Mouse (Mus musculus) lung, embryonic 16.5 days (tissue): Measurements from ENCODE around the gene Eef1b2. TPM values are rescaled to one million over a fixed set of nuclear protein-coding genes. Genes with fewer than 3 reads are reported as not detected.

Source experiments
- ATAC-seq: fragments of 200-750 bp; cut with Nextera tagmentation; 2 replicates; pipeline ENCODE4 v1.8.0; 2017; ENCODE audit warnings: low read depth, mild to moderate bottlenecking, moderate library complexity
- H3K27ac ChIP-seq: fragments of 300-500 bp; sonication (generic); 2 replicates; pipeline ENCODE4 v1.5.1; 2014; ENCODE audit warnings: mild to moderate bottlenecking, control low read depth, low read length
- H3K27me3 ChIP-seq: fragments of 300-500 bp; sonication (generic); 2 replicates; pipeline ENCODE4 v1.6.1; 2014; ENCODE audit warnings: low read depth, low read length, mixed read lengths; ENCODE audit not compliant: control insufficient read depth, insufficient read depth
- H3K36me3 ChIP-seq: fragments of 300-500 bp; sonication (generic); 2 replicates; pipeline ENCODE4 v1.6.1; 2014; ENCODE audit warnings: low read length; ENCODE audit not compliant: control insufficient read depth, insufficient read depth
- H3K4me1 ChIP-seq: fragments of 300-500 bp; sonication (generic); replicated peaks from 2 replicates; pipeline ENCODE4 v1.6.1; 2014; ENCODE audit warnings: low read length, mixed read lengths; ENCODE audit not compliant: control insufficient read depth, insufficient read depth
- H3K4me2 ChIP-seq: fragments of 300-500 bp; sonication (generic); 2 replicates; pipeline ENCODE4 v1.6.1; 2014; ENCODE audit warnings: low read depth, low read length, control low read depth
- H3K4me3 ChIP-seq: fragments of 300-500 bp; sonication (generic); 2 replicates; pipeline ENCODE4 v1.5.1; 2014; ENCODE audit warnings: mild to moderate bottlenecking, low read length, control low read depth
- H3K9ac ChIP-seq: fragments of 300-500 bp; sonication (generic); 2 replicates; pipeline ENCODE4 v1.6.1; 2014; ENCODE audit warnings: low read length, control low read depth
- H3K9me3 ChIP-seq: fragments of 300-500 bp; sonication (generic); 2 replicates; pipeline ENCODE4 v1.6.1; 2016; ENCODE audit warnings: low read length; ENCODE audit not compliant: control insufficient read depth
- WGBS: fragments of 180-500 bp; shearing (Covaris S2); extraction: QIAGEN DNeasy Blood & Tissue Kit; methylation state at CpG from one replicate; pipeline ENCODE4 v1.1.7; 2014; 5-methylcytosine and 5-hydroxymethylcytosine counted together
- microRNA-seq: library from miRNA; unstranded; fragments of <30 nt; microRNA quantifications from one replicate; pipeline ENCODE4, GENCODE M21; 2016
- polyA plus RNA-seq: library from polyadenylated mRNA; unstranded; fragments of >200 nt; fragmentation: Nextera tagmentation; extraction: Ambion mirVana; gene quantifications from 2 replicates; pipeline ENCODE4 v1.2.1, GENCODE M21; 2015

Gene Eef1b2
- polyA plus RNA-seq, 1 experiment from 2014 or later, result 461 TPM

- ATAC-seq, result no peak
- 85% methylated on average over 4 of the region's 4 CpGs for WGBS
- Histone ChIP-seq H3K27me3 (no peaks in the 10 kb centered on the region), H3K36me3 (no peaks in the 10 kb centered on the region), H3K9ac (no peak overlapping the region), H3K4me1 (no peaks in the 10 kb centered on the region), H3K4me3 (no peak overlapping the region), H3K9me3 (0 out of 2 replicates have a peak, but pooled peaks cover 3% of the 10 kb centered on the region), H3K27ac (no peak overlapping the region), H3K4me2 (no peak overlapping the region)
Measured at GRCm38 (mm10) chr1:63219277-63219676, 42.7 kb downstream of the Eef1b2 start.

- WGBS, result 51% methylated on average over 4 of the region's 4 CpGs
- no peak for ATAC-seq
- Histone ChIP-seq H3K4me2 (no peak overlapping the region), H3K9me3 (no peaks in the 10 kb centered on the region), H3K4me3 (no peak overlapping the region), H3K27me3 (no peaks in the 10 kb centered on the region), H3K36me3 (no peaks in the 10 kb centered on the region), H3K27ac (no peak overlapping the region), H3K9ac (no peak overlapping the region), H3K4me1 (no peaks in the 10 kb centered on the region)
Measured at GRCm38 (mm10) chr1:63225009-63225408, 48.4 kb downstream of the Eef1b2 start.

DNA sequence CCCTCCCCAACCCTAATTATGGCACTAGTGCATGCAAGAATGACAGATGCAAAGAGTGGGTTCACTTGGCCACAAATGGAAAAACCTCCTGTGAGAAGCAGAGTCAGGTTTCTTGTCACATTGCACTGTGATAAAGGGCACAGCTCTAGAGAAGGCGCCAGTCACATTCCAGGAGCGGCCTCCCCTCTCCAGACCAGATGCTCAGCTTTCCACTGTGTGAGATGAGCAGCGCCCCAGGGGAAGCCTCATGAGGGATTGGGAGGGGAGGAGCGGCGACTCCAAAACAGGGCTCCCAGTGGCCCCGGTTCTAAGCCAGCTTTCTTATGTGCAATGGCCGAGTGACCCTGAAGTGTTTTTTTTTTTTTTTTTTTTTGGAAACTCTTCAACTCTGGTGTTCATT, 49.3 kb downstream of the Eef1b2 start:
- Histone ChIP-seq H3K9ac (no peak overlapping the region), H3K27me3 (no peaks in the 10 kb centered on the region), H3K4me2 (no peak overlapping the region), H3K27ac (no peak overlapping the region), H3K4me1 (no peaks in the 10 kb centered on the region), H3K36me3 (no peaks in the 10 kb centered on the region), H3K4me3 (no peak overlapping the region), H3K9me3 (no peaks in the 10 kb centered on the region)
- 6% methylated on average over 7 of the region's 7 CpGs for WGBS
- ATAC-seq, result no peak

DNA sequence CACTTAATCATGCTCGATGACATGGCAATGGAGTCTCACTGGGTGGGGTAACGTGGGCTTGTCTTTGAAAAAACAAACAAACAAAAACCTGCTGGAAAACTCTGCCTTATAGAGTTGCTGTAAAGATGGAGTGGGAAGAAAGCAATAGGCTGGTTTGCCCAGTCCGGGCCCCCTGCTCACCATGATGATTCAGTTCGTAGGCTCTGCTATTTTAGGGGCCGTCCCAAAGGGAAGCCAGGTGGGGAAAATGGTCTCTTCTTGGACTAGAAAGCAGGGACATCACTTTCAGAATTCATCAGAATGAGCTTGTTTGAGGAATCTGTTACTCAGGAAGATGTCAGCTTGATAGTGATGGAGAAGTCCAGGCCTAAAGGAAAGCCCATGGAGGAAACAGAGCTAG, 50.6 kb downstream of the Eef1b2 start:
- Histone ChIP-seq H3K4me1 (no peaks in the 10 kb centered on the region), H3K27ac (no peak overlapping the region), H3K36me3 (no peaks in the 10 kb centered on the region), H3K4me3 (no peak overlapping the region), H3K27me3 (no peaks in the 10 kb centered on the region), H3K4me2 (no peak overlapping the region), H3K9me3 (no peaks in the 10 kb centered on the region), H3K9ac (no peak overlapping the region)
- ATAC-seq, result no peak
- WGBS, result 53% methylated on average over 5 of the region's 5 CpGs

Small RNA genes within 50 kb of the gene (microRNA-seq; reads per million reads assigned to microRNA genes)
- gene Gm24557 (not detected), gene Gm27512 (not detected)

Other genes starting within 250 kb of the Eef1b2 start
- 9.7 and 9.9 TPM in 2 replicates for gene Ino80d, start 62.2 kb upstream of the Eef1b2 start, polyA plus RNA-seq
- gene Ndufs1, start within 50 bp of the Eef1b2 start, polyA plus RNA-seq, result 123 and 131 TPM in 2 replicates
- not detected in 2 replicates for gene Gpr1, start 37.7 kb downstream of the Eef1b2 start, polyA plus RNA-seq
- gene Zdbf2, start 96.4 kb downstream of the Eef1b2 start, polyA plus RNA-seq, result 3.4 and 4.4 TPM in 2 replicates